35 mouse cellular contexts compared by ENCODE assay signal in the genomic region with DNA sequence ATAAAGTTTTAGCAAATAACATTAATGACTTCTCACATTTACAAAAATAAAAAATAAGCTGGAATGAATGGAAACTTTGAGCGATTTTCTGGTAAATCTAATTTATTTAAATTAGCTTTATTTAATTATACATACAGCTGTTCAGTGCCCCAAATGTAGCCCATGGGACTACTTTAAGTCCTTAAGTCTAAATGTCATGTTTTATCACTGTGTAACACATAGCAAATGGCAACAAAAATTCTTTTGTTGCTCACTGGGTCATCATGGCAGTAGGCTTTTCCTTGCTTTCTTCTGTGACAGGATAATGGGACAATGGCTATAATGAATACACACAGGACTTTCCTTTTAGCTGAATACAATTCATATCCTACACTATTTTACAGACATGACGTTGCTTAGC.
"Had no signal": no experiment of that assay in that cellular context is flagged by ENCODE, and none has a peak within 500 bp of the region (broad histone marks: within the 10 kb centered on the region; RNA-seq: fewer than 3 reads in every experiment).

No protein-coding gene starts in this region.

- H3K9ac ChIP-seq: heart, embryonic 12.5 days; heart, embryonic 13.5 days; heart, embryonic 15.5 days; hindbrain, embryonic 12.5 days; hindbrain, embryonic 13.5 days; hindbrain, embryonic 14.5 days; hindbrain, embryonic 15.5 days; intestine, embryonic 15.5 days; kidney, embryonic 15.5 days had no signal

- H3K4me1 ChIP-seq: heart, embryonic 10.5 days; heart, embryonic 12.5 days; heart, embryonic 13.5 days; heart, embryonic 15.5 days; hindbrain, embryonic 10.5 days; hindbrain, embryonic 12.5 days; hindbrain, embryonic 13.5 days; hindbrain, embryonic 15.5 days; intestine, embryonic 15.5 days; kidney, embryonic 15.5 days had no signal

- H3K27ac ChIP-seq: heart, adult 2 months; heart, embryonic 10.5 days; heart, embryonic 13.5 days; heart, embryonic 15.5 days; hindbrain, embryonic 10.5 days; hindbrain, embryonic 12.5 days; hindbrain, embryonic 13.5 days; hindbrain, embryonic 14.5 days; hindbrain, embryonic 15.5 days; hindbrain, postnatal 0 days; intestine, embryonic 15.5 days; kidney, embryonic 15.5 days; kidney, postnatal 0 days; layer of hippocampus, adult 2 months had no signal

- H3K36me3 ChIP-seq: heart, embryonic 10.5 days; heart, embryonic 12.5 days; heart, embryonic 13.5 days; heart, embryonic 15.5 days; hindbrain, embryonic 10.5 days; hindbrain, embryonic 12.5 days; hindbrain, embryonic 13.5 days; hindbrain, embryonic 15.5 days; intestine, embryonic 15.5 days; kidney, embryonic 15.5 days had no signal

- H3K9me3 ChIP-seq: heart, embryonic 10.5 days; heart, embryonic 13.5 days; heart, embryonic 15.5 days; hindbrain, embryonic 10.5 days; hindbrain, embryonic 12.5 days; hindbrain, embryonic 13.5 days; hindbrain, embryonic 15.5 days; intestine, embryonic 15.5 days; kidney, embryonic 15.5 days had no signal

- ATAC-seq: hindbrain, embryonic 16.5 days; hindbrain, postnatal 0 days; inflammation-experienced regulatory T-cells, adult 6 months; intestine, embryonic 15.5 days; intestine, embryonic 16.5 days; intestine, postnatal 0 days had no signal

- H3K4me3 ChIP-seq: heart, adult 2 months; heart, embryonic 10.5 days; heart, embryonic 12.5 days; heart, embryonic 13.5 days; heart, embryonic 15.5 days; hindbrain, embryonic 10.5 days; hindbrain, embryonic 12.5 days; hindbrain, embryonic 13.5 days; hindbrain, embryonic 15.5 days; intestine, embryonic 15.5 days; kidney, embryonic 15.5 days; layer of hippocampus, adult 2 months had no signal

- H3K4me2 ChIP-seq: heart, embryonic 11.5 days; heart, embryonic 12.5 days; heart, embryonic 13.5 days; heart, embryonic 15.5 days; hindbrain, embryonic 12.5 days; hindbrain, embryonic 13.5 days; hindbrain, embryonic 14.5 days; hindbrain, embryonic 15.5 days; intestine, embryonic 15.5 days; kidney, embryonic 15.5 days had no signal

- H3K27me3 ChIP-seq: heart, embryonic 12.5 days; heart, embryonic 13.5 days; heart, embryonic 15.5 days; hindbrain, embryonic 12.5 days; hindbrain, embryonic 13.5 days; hindbrain, embryonic 15.5 days; intestine, embryonic 15.5 days; kidney, embryonic 15.5 days had no signal

- DNase-seq: heart, adult 2 months; heart, postnatal 10 days; heart, postnatal 14 days; heart, postnatal 36 days; heart, postnatal 4 days; kidney, adult 11 months; kidney, adult 18-20 months; kidney, adult 2 months; kidney, adult 8-10 months; kidney, adult 9 months; kidney, postnatal 10 days; kidney, postnatal 14 days; kidney, postnatal 25 days; kidney, postnatal 36 days; kidney, postnatal 4 days; layer of hippocampus, adult 9-11 months had no signal
